Mouse (Mus musculus) heart, embryonic 16.5 days (tissue): ENCODE measurements at regions not wholly inside any gene's neighbourhood (a gene's known extent, or its start where the extent isn't known, plus 50 kb on each side); places are given as distances from the start of the nearest gene placed in this dataset.

Source experiments
- ATAC-seq: fragments of 200-750 bp; cut with Nextera tagmentation; replicated peaks from 2 replicates; pipeline ENCODE4 v1.8.0; 2017; ENCODE audit warnings: moderate number of reproducible peaks; ENCODE audit not compliant: insufficient read depth, low FRiP score; ENCODE audit errors: extremely low read depth
- H3K27ac ChIP-seq: fragments of 300-500 bp; sonication (generic); 2 replicates; pipeline ENCODE4 v1.5.1; 2014; ENCODE audit warnings: mild to moderate bottlenecking, low read length, control low read depth, moderate library complexity
- H3K27me3 ChIP-seq: fragments of 300-500 bp; sonication (generic); 2 replicates; pipeline ENCODE4 v1.6.1; 2014; ENCODE audit warnings: low read length, mixed read lengths; ENCODE audit not compliant: control insufficient read depth, insufficient read depth
- H3K36me3 ChIP-seq: fragments of 300-500 bp; sonication (generic); 2 replicates; pipeline ENCODE4 v1.6.1; 2014; ENCODE audit not compliant: control insufficient read depth, insufficient read depth
- H3K4me1 ChIP-seq: fragments of 300-500 bp; sonication (generic); 2 replicates; pipeline ENCODE4 v1.6.1; 2014; ENCODE audit warnings: low read length, mixed read lengths; ENCODE audit not compliant: control insufficient read depth, insufficient read depth
- H3K4me2 ChIP-seq: fragments of 300-500 bp; sonication (generic); 2 replicates; pipeline ENCODE4 v1.6.1; 2014; ENCODE audit warnings: low read depth, mild to moderate bottlenecking, control low read depth, low read length
- H3K4me3 ChIP-seq: fragments of 300-500 bp; sonication (generic); 2 replicates; pipeline ENCODE4 v1.5.1; 2014; ENCODE audit warnings: mild to moderate bottlenecking, control low read depth, low read length
- H3K9ac ChIP-seq: fragments of 300-500 bp; sonication (generic); 2 replicates; pipeline ENCODE4 v1.6.1; 2014; ENCODE audit warnings: low read length, control low read depth
- H3K9me3 ChIP-seq: fragments of 300-500 bp; sonication (generic); replicated peaks from 2 replicates; pipeline ENCODE4 v1.6.1; 2016; ENCODE audit warnings: low read length; ENCODE audit not compliant: control insufficient read depth
- WGBS: fragments of 180-500 bp; shearing (Covaris S2); extraction: QIAGEN DNeasy Blood & Tissue Kit; methylation state at CpG from one replicate; pipeline ENCODE4 v1.1.7; 2014; 5-methylcytosine and 5-hydroxymethylcytosine counted together

- H3K9ac ChIP-seq = no peak overlapping the region
- H3K4me2 ChIP-seq = peak overlapping the region; percentile 35; the same call in 1 of the 2 replicates
- WGBS = 51% methylated on average over 8 of the region's 8 CpGs
- no peak overlapping the region for H3K4me3 ChIP-seq
- no peaks in the 10 kb centered on the region; the same call in 1 of the 2 replicates for H3K27me3 ChIP-seq
- no peak overlapping the region for H3K27ac ChIP-seq
- no peaks in the 10 kb centered on the region for H3K9me3 ChIP-seq
- 0 out of 2 replicates have a peak, but pooled peaks cover 2% of the 10 kb centered on the region for H3K4me1 ChIP-seq
- no peak for ATAC-seq
- no peaks in the 10 kb centered on the region for H3K36me3 ChIP-seq
Observed at GRCm38 (mm10) chr14:47909129-47909528, 211.5 kb upstream of the Peli2 start.

- H3K4me3 ChIP-seq = no peak overlapping the region
- no peak overlapping the region for H3K27ac ChIP-seq
- H3K4me2 ChIP-seq = no peak overlapping the region
- no peak for ATAC-seq
- H3K4me1 ChIP-seq = peaks cover 2% of the 10 kb centered on the region; the same call in 1 of the 2 replicates
- no peaks in the 10 kb centered on the region; the same call in 1 of the 2 replicates for H3K27me3 ChIP-seq
- H3K9me3 ChIP-seq = no peaks in the 10 kb centered on the region
- H3K36me3 ChIP-seq = no peaks in the 10 kb centered on the region
- WGBS = 50% methylated on average over 6 of the region's 6 CpGs
- no peak overlapping the region for H3K9ac ChIP-seq
Observed at GRCm38 (mm10) chr14:47910741-47911295, 209.8 kb upstream of the Peli2 start.

- Histone ChIP-seq H3K27ac (no peak overlapping the region), H3K4me1 (peaks cover 2% of the 10 kb centered on the region; the same call in 1 of the 2 replicates), H3K4me3 (no peak overlapping the region), H3K36me3 (no peaks in the 10 kb centered on the region), H3K9ac (no peak overlapping the region), H3K4me2 (no peak overlapping the region), H3K9me3 (no peaks in the 10 kb centered on the region), H3K27me3 (no peaks in the 10 kb centered on the region; the same call in 1 of the 2 replicates)
- 79% methylated on average over 9 of the region's 9 CpGs for WGBS
- no peak for ATAC-seq
Observed at GRCm38 (mm10) chr14:47911546-47912545, 208.8 kb upstream of the Peli2 start.

GRCm38 (mm10) chr14:47915621-47916020, 205.0 kb upstream of the Peli2 start:
- no peak overlapping the region for H3K4me2 ChIP-seq
- no peak overlapping the region for H3K27ac ChIP-seq
- ATAC-seq = no peak
- H3K36me3 ChIP-seq = no peaks in the 10 kb centered on the region
- H3K4me3 ChIP-seq = no peak overlapping the region
- no peak overlapping the region for H3K9ac ChIP-seq
- WGBS = 50% methylated on average over 1 of the region's 1 CpGs
- H3K27me3 ChIP-seq = no peaks in the 10 kb centered on the region
- H3K4me1 ChIP-seq = no peaks in the 10 kb centered on the region; the same call in 1 of the 2 replicates
- no peaks in the 10 kb centered on the region for H3K9me3 ChIP-seq

- WGBS = 84% methylated on average over 9 of the region's 9 CpGs
- no peak overlapping the region for H3K27ac ChIP-seq
- H3K4me2 ChIP-seq = no peak overlapping the region
- peaks cover 2% of the 10 kb centered on the region; the same call in 1 of the 2 replicates for H3K4me1 ChIP-seq
- H3K27me3 ChIP-seq = no peaks in the 10 kb centered on the region
- no peaks in the 10 kb centered on the region for H3K36me3 ChIP-seq
- no peaks in the 10 kb centered on the region for H3K9me3 ChIP-seq
- no peak for ATAC-seq
- no peak overlapping the region for H3K4me3 ChIP-seq
- no peak overlapping the region for H3K9ac ChIP-seq
Observed at GRCm38 (mm10) chr14:47920638-47921347, 199.8 kb upstream of the Peli2 start.

GRCm38 (mm10) chr14:47921811-47922277, 198.8 kb upstream of the Peli2 start:
- Histone ChIP-seq H3K4me2 (peak overlapping the region; percentile 19; the same call in 1 of the 2 replicates), H3K27me3 (no peaks in the 10 kb centered on the region), H3K4me3 (no peak overlapping the region), H3K4me1 (peaks cover 2% of the 10 kb centered on the region; the same call in 1 of the 2 replicates), H3K36me3 (no peaks in the 10 kb centered on the region), H3K9me3 (no peaks in the 10 kb centered on the region), H3K27ac (no peak overlapping the region), H3K9ac (no peak overlapping the region)
- 0 out of 2 replicates have a peak, but pooled peaks have one; percentile 65 for ATAC-seq
- 35% methylated on average over 10 of the region's 10 CpGs for WGBS

- Histone ChIP-seq H3K4me1 (peaks cover 2% of the 10 kb centered on the region; the same call in 1 of the 2 replicates), H3K4me3 (no peak overlapping the region), H3K4me2 (no peak overlapping the region), H3K9ac (no peak overlapping the region), H3K27ac (no peak overlapping the region), H3K9me3 (no peaks in the 10 kb centered on the region), H3K36me3 (no peaks in the 10 kb centered on the region), H3K27me3 (no peaks in the 10 kb centered on the region)
- 86% methylated on average over 3 of the region's 3 CpGs for WGBS
- ATAC-seq = no peak
Observed at GRCm38 (mm10) chr14:47926416-47926815, 194.2 kb upstream of the Peli2 start.

GRCm38 (mm10) chr14:47935401-47935800, 185.2 kb upstream of the Peli2 start:
- no peak for ATAC-seq
- no peak overlapping the region for H3K27ac ChIP-seq
- no peaks in the 10 kb centered on the region for H3K4me1 ChIP-seq
- H3K9me3 ChIP-seq = no peaks in the 10 kb centered on the region
- no peaks in the 10 kb centered on the region; the same call in 1 of the 2 replicates for H3K27me3 ChIP-seq
- no peak overlapping the region for H3K4me3 ChIP-seq
- 92% methylated on average over 6 of the region's 6 CpGs for WGBS
- no peaks in the 10 kb centered on the region for H3K36me3 ChIP-seq
- no peak overlapping the region for H3K9ac ChIP-seq
- H3K4me2 ChIP-seq = no peak overlapping the region
